In the genomic region with DNA sequence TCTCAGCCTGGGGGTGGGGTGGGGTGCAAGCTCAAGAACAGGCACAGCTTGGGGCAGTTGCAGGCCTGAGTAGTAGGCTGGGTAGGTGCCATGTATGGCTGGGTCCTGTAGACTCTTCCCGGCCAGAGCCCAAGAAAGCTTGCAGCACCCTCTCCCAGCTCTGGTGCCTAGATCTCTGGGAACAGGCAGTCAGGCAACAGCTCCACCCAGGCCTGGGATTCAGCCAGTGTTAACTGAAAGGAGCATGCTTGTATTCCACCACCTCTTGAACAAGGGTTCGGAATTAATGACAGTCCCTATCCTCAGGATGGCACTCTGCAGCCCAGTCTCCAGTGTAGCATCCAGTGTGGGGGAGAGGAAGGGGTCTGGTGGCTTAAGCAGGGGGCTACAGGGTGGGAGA, we compare ENCODE assay signal across 8 mouse cellular contexts. TPM values are rescaled to one million over a fixed set of nuclear protein-coding genes. Genes with fewer than 3 reads are reported as not detected.
A peak's percentile ranks its signal among the peaks of the same experiment; 100 is the strongest.
DNase-seq lines count a peak whose midpoint lies in the region; ATAC-seq and TF ChIP-seq lines count a peak whose summit lies in the region.

No protein-coding gene starts in this region.

- H3K9me3 ChIP-seq in heart, embryonic 10.5 days = no peaks in the 10 kb centered on the region
- no peaks in the 10 kb centered on the region for H3K9me3 ChIP-seq in limb, embryonic 12.5 days
- H3K9me3 ChIP-seq in midbrain, embryonic 16.5 days (replicated peaks; ENCODE audit: control insufficient read depth, low read length, poor library complexity, severe bottlenecking) = no peaks in the 10 kb centered on the region

- ATAC-seq in limb, embryonic 12.5 days (ENCODE audit: insufficient number of reproducible peaks, insufficient read depth, low FRiP score, low TSS enrichment, low read depth) = no peak
- no peak for ATAC-seq in midbrain, embryonic 16.5 days

- peak; percentile 65 for DNase-seq in gastrocnemius, adult 2 months
- no peak for DNase-seq in gastrocnemius, postnatal 36 days
- peak; percentile 33 for DNase-seq in MN1 (ENCODE audit: low spot score)
- DNase-seq in heart, embryonic 10.5 days (ENCODE audit: low spot score) = no peak
- no peak for DNase-seq in right cerebral cortex, adult 2 months (ENCODE audit: low spot score in 2 of 2)
- no peak for DNase-seq in urinary bladder, adult 2 months (ENCODE audit: low spot score)

- peak overlapping the region; percentile 89 for H3K27ac ChIP-seq in gastrocnemius, adult 2 months
- H3K27ac ChIP-seq in heart, embryonic 10.5 days = peak overlapping the region; percentile 96
- H3K27ac ChIP-seq in limb, embryonic 12.5 days = peak overlapping the region; percentile 97
- H3K27ac ChIP-seq in midbrain, embryonic 16.5 days (ENCODE audit: low read length) = no peak overlapping the region

- H3K36me3 ChIP-seq in heart, embryonic 10.5 days = no peaks in the 10 kb centered on the region
- no peaks in the 10 kb centered on the region for H3K36me3 ChIP-seq in limb, embryonic 12.5 days
- no peaks in the 10 kb centered on the region for H3K36me3 ChIP-seq in midbrain, embryonic 16.5 days (ENCODE audit: control insufficient read depth, insufficient read depth, low read length)

- peak overlapping the region; percentile 31; the same call in 1 of the 2 replicates for H3K4me3 ChIP-seq in gastrocnemius, adult 2 months
- no peak overlapping the region for H3K4me3 ChIP-seq in heart, embryonic 10.5 days
- H3K4me3 ChIP-seq in limb, embryonic 12.5 days (replicated peaks) = no peak overlapping the region
- no peak overlapping the region for H3K4me3 ChIP-seq in midbrain, embryonic 16.5 days (ENCODE audit: low read depth, low read length)

- no peak for TF ChIP-seq CTCF in gastrocnemius, adult 2 months (IDR thresholded peaks at IDR 0.05)

- WGBS in heart, embryonic 10.5 days = 60% methylated on average over 2 of the region's 2 CpGs
- 86% methylated on average over 2 of the region's 2 CpGs for WGBS in limb, embryonic 12.5 days
- 86% methylated on average over 2 of the region's 2 CpGs for WGBS in midbrain, embryonic 16.5 days

- no peaks in the 10 kb centered on the region for H3K27me3 ChIP-seq in heart, embryonic 10.5 days (ENCODE audit: insufficient read depth, poor library complexity, severe bottlenecking)
- H3K27me3 ChIP-seq in limb, embryonic 12.5 days = no peaks in the 10 kb centered on the region
- H3K27me3 ChIP-seq in midbrain, embryonic 16.5 days (ENCODE audit: control insufficient read depth, insufficient read depth, low read depth, low read length) = no peaks in the 10 kb centered on the region

- intact Hi-C loops in gastrocnemius, adult 2 months (cut with DNase I) = loop anchor here (2.0 to 10.0 kb wide), 2 partner anchors 21 to 133 kb away; a partner anchor contains a TSS
- intact Hi-C loops in gastrocnemius, postnatal 36 days (cut with DNase I) = no loop called here

- no peak overlapping the region for H3K4me2 ChIP-seq in limb, embryonic 12.5 days
- H3K4me2 ChIP-seq in midbrain, embryonic 16.5 days (ENCODE audit: low read length) = no peak overlapping the region

- peak overlapping the region; percentile 32; the same call in 1 of the 2 replicates for H3K9ac ChIP-seq in limb, embryonic 12.5 days (replicated peaks)
- no peak overlapping the region for H3K9ac ChIP-seq in midbrain, embryonic 16.5 days (ENCODE audit: low read depth, low read length)

- H3K4me1 ChIP-seq in heart, embryonic 10.5 days = peaks cover 79% of the 10 kb centered on the region
- H3K4me1 ChIP-seq in limb, embryonic 12.5 days (replicated peaks) = peaks cover 52% of the 10 kb centered on the region
- H3K4me1 ChIP-seq in midbrain, embryonic 16.5 days (ENCODE audit: control insufficient read depth, insufficient read depth, low read length) = peaks cover 18% of the 10 kb centered on the region

RNA-seq across cellular contexts. Expression of a gene that starts 20.7 kb away (rescaled TPM):
- total RNA-seq in gastrocnemius, adult 2 months (2021) = 10 to 100 TPM; 77.2 to 95.0 TPM
- 10 to 100 TPM; 61.3 to 72.5 TPM for total RNA-seq in gastrocnemius, postnatal 36 days (2021)
- 46.9 and 60.9 TPM in 2 replicates for polyA plus RNA-seq in heart, embryonic 10.5 days (2016; fragmentation: Nextera tagmentation; extraction: Ambion mirVana)
- polyA plus RNA-seq in limb, embryonic 12.5 days (2016; fragmentation: Nextera tagmentation; extraction: Ambion mirVana) = 26.8 and 29.9 TPM in 2 replicates
- polyA plus RNA-seq in midbrain, embryonic 16.5 days (2015; fragmentation: Nextera tagmentation; extraction: Ambion mirVana) = 15.3 and 15.4 TPM in 2 replicates
- polyA plus RNA-seq in urinary bladder, adult 2 months (2012; rRNA removed) = 26.7 and 71.7 TPM in 2 replicates

Comparison
In these comparisons a context has a peak if more than half of its experiments do, and no peak if none do; other contexts are left out.
1. DNase-seq: peak in gastrocnemius, adult 2 months (single experiment) and MN1 (single experiment); none in gastrocnemius, postnatal 36 days (0 of 2), heart, embryonic 10.5 days (single experiment), right cerebral cortex, adult 2 months (0 of 2) and urinary bladder, adult 2 months (single experiment).